Mouse (Mus musculus): ENCODE data around the gene Ak1. TPM values are rescaled to one million over a fixed set of nuclear protein-coding genes. Genes with fewer than 3 reads are reported as not detected.
A peak's percentile ranks its signal among the peaks of the same experiment; 100 is the strongest.

Gene Ak1
- polyA plus RNA-seq, 1 experiment = 0.63 TPM

GRCm38 (mm10) chr2:32653764-32654163 lies 32.2 kb downstream of the Ak1 start:
- TF ChIP-seq GATA1 (IDR thresholded peaks at IDR 0.05; ENCODE audit: low read length) = no peak

DNA sequence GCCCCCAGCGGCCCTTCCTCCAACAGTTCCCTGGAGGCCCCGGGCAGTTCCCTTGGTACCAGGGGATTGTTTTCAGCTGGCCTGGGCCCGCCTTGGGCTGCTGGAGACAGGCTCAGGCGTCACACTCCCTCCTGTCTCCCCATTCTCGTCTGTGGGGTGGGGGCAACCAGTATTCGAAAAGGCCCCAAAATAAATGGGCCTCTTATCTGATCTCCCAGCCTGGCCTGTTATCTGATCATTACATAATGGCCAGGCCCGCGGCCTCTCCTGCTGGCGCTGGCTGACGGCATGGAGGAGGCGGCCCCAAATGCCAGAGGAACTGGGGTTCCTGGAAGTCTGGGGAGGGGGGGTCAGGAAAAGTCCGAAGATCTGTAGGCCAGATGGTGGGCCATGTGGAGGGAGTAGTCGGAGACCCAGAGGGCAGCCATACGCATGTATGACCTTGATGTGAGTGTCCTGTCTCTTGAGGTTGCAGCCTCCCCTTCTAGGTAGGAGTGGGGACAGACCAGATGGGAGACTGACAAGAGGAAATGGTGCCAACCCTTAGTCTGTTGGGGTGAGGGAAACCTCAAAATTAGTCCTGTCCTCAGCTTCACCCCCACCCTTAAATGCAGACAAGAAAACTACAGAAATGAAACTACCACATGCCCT lies 33.3 kb downstream of the Ak1 start:
- TF ChIP-seq GATA1 (IDR thresholded peaks at IDR 0.05; ENCODE audit: low read length) = no peak

GRCm38 (mm10) chr2:32655394-32655744 lies 33.8 kb downstream of the Ak1 start:
- TF ChIP-seq GATA1 (IDR thresholded peaks at IDR 0.05; ENCODE audit: low read length) = no peak

DNA sequence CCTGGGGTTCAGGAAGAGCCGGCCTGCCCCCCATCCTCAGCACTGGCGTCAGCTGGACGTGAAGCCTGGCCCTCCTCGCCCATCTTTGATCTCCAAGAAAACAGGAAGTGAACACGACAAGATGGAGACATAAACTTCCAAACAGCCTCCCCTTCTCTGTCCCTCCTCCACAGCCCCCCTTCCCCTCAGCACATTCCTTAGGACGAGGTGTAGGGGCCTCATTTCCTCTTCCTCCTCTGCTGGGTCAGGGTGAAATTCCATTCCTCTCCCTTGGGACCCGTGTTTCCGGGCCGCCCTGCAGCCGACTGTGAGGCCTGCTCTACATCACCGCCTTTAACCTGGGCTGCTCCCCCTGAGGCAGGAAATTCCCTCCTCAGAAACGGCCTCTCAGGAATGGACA lies 34.3 kb downstream of the Ak1 start:
- no peak for TF ChIP-seq GATA1 (IDR thresholded peaks at IDR 0.05; ENCODE audit: low read length)

GRCm38 (mm10) chr2:32658873-32659272 lies 37.3 kb downstream of the Ak1 start:
- TF ChIP-seq GATA1 (IDR thresholded peaks at IDR 0.05; ENCODE audit: low read length) = peak; percentile 32

DNA sequence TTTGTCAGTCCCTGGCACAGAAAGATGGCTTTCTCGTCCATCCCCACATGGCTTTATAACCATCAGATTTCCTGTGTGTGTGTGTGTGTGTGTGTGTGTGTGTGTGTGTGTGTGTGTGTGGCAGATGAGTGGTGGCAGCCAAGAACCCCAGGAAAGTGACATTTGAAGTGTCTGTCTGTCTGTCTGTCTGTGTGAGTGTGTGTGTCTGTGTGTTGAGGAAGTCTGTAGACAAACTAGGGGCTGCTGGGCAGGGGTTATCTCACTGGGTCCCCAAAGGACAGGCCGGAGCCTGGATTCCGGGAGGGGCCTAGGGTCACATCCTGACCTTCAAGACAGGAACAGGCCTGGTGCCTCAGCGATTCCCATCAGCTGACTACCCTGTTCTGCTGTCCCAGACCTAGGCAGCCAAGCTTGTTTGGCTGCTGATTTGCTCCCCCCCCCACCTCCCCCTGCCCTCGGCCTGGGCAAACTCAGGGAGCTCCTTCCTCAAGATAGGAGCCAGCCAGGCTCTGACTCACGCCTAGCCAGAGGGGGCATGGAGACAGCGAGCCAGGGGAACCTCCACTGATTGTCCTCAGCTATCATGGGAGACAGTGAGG lies 40.0 kb downstream of the Ak1 start:
- TF ChIP-seq GATA1 (IDR thresholded peaks at IDR 0.05; ENCODE audit: low read length) = no peak

DNA sequence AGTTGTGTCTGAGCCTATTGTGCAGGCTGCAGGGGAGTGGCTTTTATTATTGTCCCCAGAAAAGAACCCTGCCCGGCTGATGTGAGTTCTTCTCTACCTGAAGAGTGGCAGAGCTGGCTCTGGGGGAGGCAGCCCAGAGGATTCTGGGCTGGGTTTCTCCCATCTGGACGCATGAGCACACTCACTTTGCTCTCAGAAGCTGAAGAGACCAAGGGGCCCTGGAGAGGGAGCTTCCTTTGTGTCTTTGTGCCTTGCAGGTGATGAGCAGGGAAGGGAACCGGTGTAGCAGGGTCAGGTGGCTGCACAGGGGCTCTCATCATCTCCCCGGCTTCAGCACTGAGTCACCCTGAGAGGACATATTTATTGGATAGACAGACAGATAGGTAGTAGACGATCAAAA lies 40.7 kb downstream of the Ak1 start:
- no peak for TF ChIP-seq GATA1 (IDR thresholded peaks at IDR 0.05; ENCODE audit: low read length)

- no peak for TF ChIP-seq GATA1 (IDR thresholded peaks at IDR 0.05; ENCODE audit: low read length)
These were observed 43.8 kb downstream of the Ak1 start for GRCm38 (mm10) chr2:32665345-32665744.

GRCm38 (mm10) chr2:32665853-32666252 lies 44.3 kb downstream of the Ak1 start:
- TF ChIP-seq GATA1 (IDR thresholded peaks at IDR 0.05; ENCODE audit: low read length) = no peak

- no peak for TF ChIP-seq GATA1 (IDR thresholded peaks at IDR 0.05; ENCODE audit: low read length)
These were observed 46.2 kb downstream of the Ak1 start for GRCm38 (mm10) chr2:32667775-32668174.

DNA sequence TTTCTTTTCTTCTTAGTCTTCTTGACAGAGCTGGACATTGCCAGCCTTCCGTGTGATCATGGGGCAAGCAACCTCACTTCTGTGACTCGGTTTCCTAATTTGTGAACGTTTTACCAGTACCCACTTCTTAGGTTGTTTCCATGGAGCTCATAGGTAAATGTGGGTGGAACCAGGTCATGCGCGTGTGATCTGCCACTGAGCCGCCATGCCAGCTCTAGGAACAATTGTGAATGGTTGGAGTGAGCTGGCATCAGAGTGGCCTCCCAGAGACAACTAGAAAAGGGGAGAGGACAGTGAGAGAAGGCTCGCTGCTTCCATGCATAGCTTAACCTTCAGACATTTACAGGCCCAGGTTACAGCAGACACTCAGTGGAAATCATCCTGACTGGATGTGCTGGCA lies 46.6 kb downstream of the Ak1 start:
- no peak for TF ChIP-seq GATA1 (IDR thresholded peaks at IDR 0.05; ENCODE audit: low read length)

- no peak for TF ChIP-seq GATA1 (IDR thresholded peaks at IDR 0.05; ENCODE audit: low read length)
These were observed 48.3 kb downstream of the Ak1 start for GRCm38 (mm10) chr2:32669876-32670275.

GRCm38 (mm10) chr2:32671147-32671546 lies 49.6 kb downstream of the Ak1 start:
- no peak for TF ChIP-seq GATA1 (IDR thresholded peaks at IDR 0.05; ENCODE audit: low read length)

- TF ChIP-seq GATA1 (IDR thresholded peaks at IDR 0.05; ENCODE audit: low read length) = no peak
These were observed 50.5 kb downstream of the Ak1 start for GRCm38 (mm10) chr2:32671907-32672595.

DNA sequence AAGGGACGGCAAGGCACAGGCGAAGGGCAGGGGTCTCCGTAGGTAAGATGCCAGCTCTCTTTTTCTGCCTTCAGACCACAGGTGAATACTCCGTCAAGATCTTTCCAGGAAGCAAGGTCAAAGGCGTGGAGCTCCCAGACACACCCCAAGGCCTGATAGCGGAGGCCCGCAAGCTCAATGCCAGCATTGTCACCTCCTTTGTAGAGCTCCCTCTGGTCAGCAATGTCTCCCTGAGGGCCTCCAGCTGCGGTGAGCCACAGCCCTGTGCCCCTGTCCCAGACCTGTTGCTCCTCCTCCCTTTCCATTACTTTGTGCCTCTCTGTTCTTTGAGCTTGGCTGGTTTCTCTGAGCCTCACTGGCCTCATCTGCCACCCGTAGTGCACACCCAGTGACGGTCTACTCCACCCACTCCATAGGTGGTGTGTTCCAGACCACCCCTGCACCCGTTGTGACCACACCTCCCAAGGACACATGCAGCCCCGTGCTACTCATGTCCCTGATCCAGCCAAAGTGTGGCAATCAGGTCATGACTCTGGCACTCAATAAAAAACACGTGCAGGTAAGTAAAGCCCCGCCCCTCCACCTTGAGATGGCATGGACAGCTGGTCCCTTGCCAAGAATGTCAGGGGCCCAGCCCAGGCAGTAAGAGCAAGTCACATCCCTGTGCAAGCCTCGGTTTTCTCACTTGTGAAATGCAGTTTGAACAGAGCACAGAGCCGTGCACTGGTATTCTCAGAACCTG lies 51.8 kb downstream of the Ak1 start:
- TF ChIP-seq GATA1 (IDR thresholded peaks at IDR 0.05; ENCODE audit: low read length) = no peak

DNA sequence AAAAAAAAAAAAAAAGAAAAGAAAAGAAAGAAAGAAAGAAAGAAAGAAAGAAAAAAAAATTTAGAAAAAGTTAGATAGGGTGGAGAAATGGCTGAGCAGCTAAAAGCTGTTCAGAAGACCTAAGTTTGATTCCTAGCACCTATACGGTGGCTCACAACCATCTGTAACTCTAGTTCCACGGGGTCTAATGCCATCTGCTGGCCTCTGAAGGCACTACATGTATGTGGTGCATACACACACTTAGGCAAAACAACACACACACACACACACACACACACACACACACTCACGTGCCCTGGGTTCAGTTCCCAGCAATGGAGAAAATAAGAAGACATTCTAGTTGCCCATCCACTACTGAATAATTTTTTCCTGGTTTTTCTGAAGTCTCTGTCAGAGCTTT lies 55.3 kb downstream of the Ak1 start:
- TF ChIP-seq GATA1 (IDR thresholded peaks at IDR 0.05; ENCODE audit: low read length) = no peak
